Mouse (Mus musculus) bone marrow, adult 2 months (tissue): Measurements from ENCODE around the gene Mrpl28.

Experiments used
- CTCF ChIP-seq: fragments of 200-500 bp; IDR thresholded peaks from 2 replicates; pipeline ENCODE4 v1.5.1; 2011; ENCODE audit warnings: low read length, control low read depth; ENCODE audit not compliant: control insufficient read depth, insufficient read depth
- POLR2A ChIP-seq: fragments of 200-500 bp; IDR thresholded peaks from 2 replicates; pipeline ENCODE4 v1.6.1; 2011; ENCODE audit warnings: low read depth, mild to moderate bottlenecking, control low read depth, low read length, borderline replicate concordance; ENCODE audit not compliant: control insufficient read depth

GRCm38 (mm10) chr17:26115956-26116487 lies 7.3 kb upstream of the Mrpl28 start:
- no peak for TF ChIP-seq CTCF
- TF ChIP-seq POLR2A, result no peak
